Mouse (Mus musculus): Measurements from ENCODE around the gene Myo19. TPM values are rescaled to one million over a fixed set of nuclear protein-coding genes. Genes with fewer than 3 reads are reported as not detected.

Myo19 gene
- polyA plus RNA-seq, 1 experiment = 13.2 TPM

GRCm38 (mm10) chr11:84888025-84888424, 8.1 kb downstream of the Myo19 start:
- 97% methylated on average over 8 of the region's 8 CpGs for WGBS
- Histone ChIP-seq H3K27me3 (ENCODE audit: control insufficient read depth, insufficient read depth, low read length) (no peaks in the 10 kb centered on the region), H3K4me3 (replicated peaks; ENCODE audit: insufficient read depth, low read depth, low read length) (no peak overlapping the region), H3K27ac (ENCODE audit: insufficient read depth, low read length) (no peak overlapping the region), H3K4me1 (ENCODE audit: control insufficient read depth, insufficient read depth, low read length) (no peaks in the 10 kb centered on the region)
- no peak for TF ChIP-seq POLR2A (IDR thresholded peaks at IDR 0.05; ENCODE audit: borderline replicate concordance, insufficient read depth, low read length)
- no peak for TF ChIP-seq CTCF (IDR thresholded peaks at IDR 0.05; ENCODE audit: borderline replicate concordance, insufficient read depth, low read depth, low read length)
- no peak for DNase-seq

- Histone ChIP-seq H3K4me3 (replicated peaks; ENCODE audit: insufficient read depth, low read depth, low read length) (no peak overlapping the region), H3K4me1 (ENCODE audit: control insufficient read depth, insufficient read depth, low read length) (no peaks in the 10 kb centered on the region), H3K27me3 (ENCODE audit: control insufficient read depth, insufficient read depth, low read length) (no peaks in the 10 kb centered on the region), H3K27ac (ENCODE audit: insufficient read depth, low read length) (no peak overlapping the region)
- TF ChIP-seq POLR2A (IDR thresholded peaks at IDR 0.05; ENCODE audit: borderline replicate concordance, insufficient read depth, low read length) (no peak), CTCF (IDR thresholded peaks at IDR 0.05; ENCODE audit: borderline replicate concordance, insufficient read depth, low read depth, low read length) (no peak)
- no peak for DNase-seq
- WGBS = 97% methylated on average over 2 of the region's 2 CpGs
These were observed 9.5 kb downstream of the Myo19 start for GRCm38 (mm10) chr11:84889492-84889891.

- no peaks in the 10 kb centered on the region for H3K27me3 ChIP-seq (ENCODE audit: control insufficient read depth, insufficient read depth, low read length)
- DNase-seq = no peak
- 95% methylated on average over 7 of the region's 7 CpGs for WGBS
- TF ChIP-seq CTCF (IDR thresholded peaks at IDR 0.05; ENCODE audit: borderline replicate concordance, insufficient read depth, low read depth, low read length) (no peak), POLR2A (IDR thresholded peaks at IDR 0.05; ENCODE audit: borderline replicate concordance, insufficient read depth, low read length) (no peak)
- no peaks in the 10 kb centered on the region for H3K4me1 ChIP-seq (ENCODE audit: control insufficient read depth, insufficient read depth, low read length)
- H3K27ac ChIP-seq (ENCODE audit: insufficient read depth, low read length) = no peak overlapping the region
- H3K4me3 ChIP-seq (replicated peaks; ENCODE audit: insufficient read depth, low read depth, low read length) = no peak overlapping the region
These were observed 11.8 kb downstream of the Myo19 start for GRCm38 (mm10) chr11:84891705-84892104.

- no peak overlapping the region for H3K4me3 ChIP-seq (replicated peaks; ENCODE audit: insufficient read depth, low read depth, low read length)
- H3K27ac ChIP-seq (ENCODE audit: insufficient read depth, low read length) = no peak overlapping the region
- WGBS = 84% methylated on average over 15 of the region's 15 CpGs
- H3K27me3 ChIP-seq (ENCODE audit: control insufficient read depth, insufficient read depth, low read length) = no peaks in the 10 kb centered on the region
- no peak for TF ChIP-seq POLR2A (IDR thresholded peaks at IDR 0.05; ENCODE audit: borderline replicate concordance, insufficient read depth, low read length)
- TF ChIP-seq CTCF (IDR thresholded peaks at IDR 0.05; ENCODE audit: borderline replicate concordance, insufficient read depth, low read depth, low read length) = no peak
- no peak for DNase-seq
- no peaks in the 10 kb centered on the region for H3K4me1 ChIP-seq (ENCODE audit: control insufficient read depth, insufficient read depth, low read length)
These were observed 13.2 kb downstream of the Myo19 start for GRCm38 (mm10) chr11:84893113-84893512.

- 75% methylated on average over 9 of the region's 9 CpGs for WGBS
- no peak overlapping the region for H3K27ac ChIP-seq (ENCODE audit: insufficient read depth, low read length)
- no peak for DNase-seq
These were observed 24.7 kb downstream of the Myo19 start for GRCm38 (mm10) chr11:84904597-84905144.

GRCm38 (mm10) chr11:84907081-84907480, 27.1 kb downstream of the Myo19 start:
- 75% methylated on average over 3 of the region's 3 CpGs for WGBS
- Histone ChIP-seq H3K4me1 (ENCODE audit: control insufficient read depth, insufficient read depth, low read length) (no peaks in the 10 kb centered on the region), H3K4me3 (replicated peaks; ENCODE audit: insufficient read depth, low read depth, low read length) (no peak overlapping the region), H3K27me3 (ENCODE audit: control insufficient read depth, insufficient read depth, low read length) (no peaks in the 10 kb centered on the region), H3K27ac (ENCODE audit: insufficient read depth, low read length) (no peak overlapping the region)
- DNase-seq = no peak
- TF ChIP-seq POLR2A (IDR thresholded peaks at IDR 0.05; ENCODE audit: borderline replicate concordance, insufficient read depth, low read length) = no peak
- TF ChIP-seq CTCF (IDR thresholded peaks at IDR 0.05; ENCODE audit: borderline replicate concordance, insufficient read depth, low read depth, low read length) = no peak

More at GRCm38 (mm10) chr11:84904597-84905144, 24.7 kb downstream of the Myo19 start:
- no peaks in the 10 kb centered on the region for H3K27me3 ChIP-seq (ENCODE audit: control insufficient read depth, insufficient read depth, low read length)
- no peak overlapping the region for H3K4me3 ChIP-seq (replicated peaks; ENCODE audit: insufficient read depth, low read depth, low read length)
- TF ChIP-seq CTCF (IDR thresholded peaks at IDR 0.05; ENCODE audit: borderline replicate concordance, insufficient read depth, low read depth, low read length) = no peak
- TF ChIP-seq POLR2A (IDR thresholded peaks at IDR 0.05; ENCODE audit: borderline replicate concordance, insufficient read depth, low read length) = no peak
- no peaks in the 10 kb centered on the region for H3K4me1 ChIP-seq (ENCODE audit: control insufficient read depth, insufficient read depth, low read length)

- no peak for DNase-seq
- TF ChIP-seq POLR2A (IDR thresholded peaks at IDR 0.05; ENCODE audit: borderline replicate concordance, insufficient read depth, low read length) (no peak), CTCF (IDR thresholded peaks at IDR 0.05; ENCODE audit: borderline replicate concordance, insufficient read depth, low read depth, low read length) (no peak)
- H3K4me1 ChIP-seq (ENCODE audit: control insufficient read depth, insufficient read depth, low read length) = no peaks in the 10 kb centered on the region
These were observed 28.5 kb downstream of the Myo19 start for GRCm38 (mm10) chr11:84908480-84908879.

GRCm38 (mm10) chr11:84910411-84910810, 30.5 kb downstream of the Myo19 start:
- Histone ChIP-seq H3K27ac (ENCODE audit: insufficient read depth, low read length) (no peak overlapping the region), H3K4me3 (replicated peaks; ENCODE audit: insufficient read depth, low read depth, low read length) (no peak overlapping the region), H3K27me3 (ENCODE audit: control insufficient read depth, insufficient read depth, low read length) (no peaks in the 10 kb centered on the region), H3K4me1 (ENCODE audit: control insufficient read depth, insufficient read depth, low read length) (no peaks in the 10 kb centered on the region)
- WGBS = 7% methylated on average over 4 of the region's 4 CpGs
- TF ChIP-seq CTCF (IDR thresholded peaks at IDR 0.05; ENCODE audit: borderline replicate concordance, insufficient read depth, low read depth, low read length) = no peak
- no peak for TF ChIP-seq POLR2A (IDR thresholded peaks at IDR 0.05; ENCODE audit: borderline replicate concordance, insufficient read depth, low read length)
- no peak for DNase-seq

More at GRCm38 (mm10) chr11:84908480-84908879, 28.5 kb downstream of the Myo19 start:
- H3K4me3 ChIP-seq (replicated peaks; ENCODE audit: insufficient read depth, low read depth, low read length) = no peak overlapping the region
- whole genome bisulfite sequencing = 90% methylated on average over 6 of the region's 6 CpGs
- no peaks in the 10 kb centered on the region for H3K27me3 ChIP-seq (ENCODE audit: control insufficient read depth, insufficient read depth, low read length)
- no peak overlapping the region for H3K27ac ChIP-seq (ENCODE audit: insufficient read depth, low read length)

Data from cerebellum, adult 2 months (tissue).